In genomic region chr10:106587817-106588216, GRCm38 (mm10) we compare ENCODE assay signal across 30 mouse cellular contexts.
"Had no signal": no experiment of that assay in that cellular context is flagged by ENCODE, and none has a peak within 500 bp of the region (broad histone marks: within the 10 kb centered on the region; RNA-seq: fewer than 3 reads in every experiment).

No protein-coding gene starts in this region.

- H3K27ac ChIP-seq: left cerebral cortex, adult 2 months; limb, embryonic 12.5 days; limb, embryonic 13.5 days; limb, embryonic 15.5 days; liver, embryonic 12.5 days; liver, embryonic 13.5 days; liver, embryonic 14.5 days; liver, embryonic 15.5 days; lung, embryonic 15.5 days; macrophage; midbrain, embryonic 10.5 days; midbrain, embryonic 12.5 days; midbrain, embryonic 15.5 days; neural tube, embryonic 12.5 days had no signal

- H3K9ac ChIP-seq: limb, embryonic 12.5 days; limb, embryonic 13.5 days; limb, embryonic 15.5 days; liver, embryonic 12.5 days; liver, embryonic 13.5 days; liver, embryonic 14.5 days; liver, embryonic 15.5 days; liver, postnatal 0 days; lung, embryonic 14.5 days; lung, embryonic 15.5 days; midbrain, embryonic 12.5 days; midbrain, embryonic 15.5 days; neural tube, embryonic 12.5 days had no signal

- H3K4me2 ChIP-seq: limb, embryonic 12.5 days; limb, embryonic 13.5 days; limb, embryonic 15.5 days; liver, embryonic 11.5 days; liver, embryonic 12.5 days; liver, embryonic 13.5 days; liver, embryonic 15.5 days; lung, embryonic 14.5 days; lung, embryonic 15.5 days; midbrain, embryonic 12.5 days; midbrain, embryonic 15.5 days; neural tube, embryonic 12.5 days had no signal

- DNase-seq: left cerebral cortex, postnatal 4 days; liver; liver, embryonic 13.5 days; liver, postnatal 0 days; lung, adult 18-20 months; lung, adult 2 months; lung, embryonic 14.5 days; lung, postnatal 10 days; lung, postnatal 14 days; lung, postnatal 36 days; lung, postnatal 4 days; midbrain, embryonic 14.5 days had no signal

- H3K27me3 ChIP-seq: limb, embryonic 12.5 days; limb, embryonic 13.5 days; limb, embryonic 15.5 days; liver, embryonic 12.5 days; liver, embryonic 13.5 days; liver, embryonic 15.5 days; lung, embryonic 15.5 days; megakaryocyte, embryonic 14.5 days; midbrain, embryonic 12.5 days; midbrain, embryonic 15.5 days; neural tube, embryonic 12.5 days had no signal

- H3K36me3 ChIP-seq: limb, embryonic 12.5 days; limb, embryonic 13.5 days; limb, embryonic 15.5 days; liver, embryonic 12.5 days; liver, embryonic 13.5 days; liver, embryonic 15.5 days; lung, embryonic 15.5 days; midbrain, embryonic 10.5 days; midbrain, embryonic 12.5 days; midbrain, embryonic 15.5 days; neural tube, embryonic 12.5 days had no signal

- H3K4me1 ChIP-seq: limb, embryonic 12.5 days; limb, embryonic 13.5 days; limb, embryonic 15.5 days; liver, embryonic 12.5 days; liver, embryonic 13.5 days; liver, embryonic 15.5 days; lung, embryonic 15.5 days; megakaryocyte, embryonic 14.5 days; midbrain, embryonic 10.5 days; midbrain, embryonic 12.5 days; midbrain, embryonic 15.5 days; neural tube, embryonic 12.5 days had no signal

- H3K9me3 ChIP-seq: limb, embryonic 12.5 days; limb, embryonic 13.5 days; limb, embryonic 15.5 days; liver, embryonic 12.5 days; liver, embryonic 13.5 days; liver, embryonic 15.5 days; lung, embryonic 15.5 days; megakaryocyte, embryonic 14.5 days; midbrain, embryonic 10.5 days; midbrain, embryonic 12.5 days; midbrain, embryonic 15.5 days; neural tube, embryonic 12.5 days had no signal

- ATAC-seq: liver, embryonic 12.5 days; liver, postnatal 0 days; lung, postnatal 0 days; midbrain, embryonic 15.5 days; midbrain, embryonic 16.5 days had no signal

- H3K4me3 ChIP-seq: left cerebral cortex, adult 2 months; limb, embryonic 12.5 days; limb, embryonic 13.5 days; limb, embryonic 15.5 days; liver, embryonic 12.5 days; liver, embryonic 13.5 days; liver, embryonic 15.5 days; lung, embryonic 15.5 days; megakaryocyte, embryonic 14.5 days; midbrain, embryonic 10.5 days; midbrain, embryonic 12.5 days; midbrain, embryonic 15.5 days; myocyte; neural tube, embryonic 12.5 days had no signal
